Mouse (Mus musculus): Measurements from ENCODE around the gene Desi1. TPM values are rescaled to one million over a fixed set of nuclear protein-coding genes. Genes with fewer than 3 reads are reported as not detected.
A peak's percentile ranks its signal among the peaks of the same experiment; 100 is the strongest.

Desi1 gene
- 10 to 100 TPM; 86.3 to 99.3 TPM for total RNA-seq (2021)
- long read RNA-seq, transcript Desi1-205 (5 exons, 2,854 nt): minor isoform, 6 of 124 reads
- long read RNA-seq, transcript Desi1-206 (6 exons, 2,934 nt): major isoform, 44 of 124 reads
- long read RNA-seq, partial matches to known transcripts: 2 of 124 reads
- long read RNA-seq, other reads (novel, unspliced or antisense): 72 of 124 reads

GRCm38 (mm10) chr15:82033762-82034161 is at the start of gene Desi1:
TSS of gene Desi1 (minus strand) at chr15:82033862.
- DNase-seq (ENCODE audit: low spot score in 2 of 2): no peak

GRCm38 (mm10) chr15:82081161-82081560 is 47.5 kb upstream of the Desi1 start:
- peak; percentile 43 to 59 for DNase-seq (ENCODE audit: low spot score in 2 of 2)

- no peak for DNase-seq (ENCODE audit: low spot score in 2 of 2)
Observed at GRCm38 (mm10) chr15:82079883-82080282, 46.2 kb upstream of the Desi1 start.

- no peak for DNase-seq (ENCODE audit: low spot score in 2 of 2)
Observed at GRCm38 (mm10) chr15:82073490-82073889, 39.8 kb upstream of the Desi1 start.

GRCm38 (mm10) chr15:82071816-82072469 is 38.3 kb upstream of the Desi1 start:
- no peak for DNase-seq (ENCODE audit: low spot score in 2 of 2)

- DNase-seq (ENCODE audit: low spot score in 2 of 2): no peak
Observed at GRCm38 (mm10) chr15:82069898-82070297, 36.2 kb upstream of the Desi1 start, which contains the start of gene Mei1. TSS of gene Mei1 (plus strand) at chr15:82069996.

GRCm38 (mm10) chr15:82065511-82065910 is 31.8 kb upstream of the Desi1 start:
- peak; percentile 78 to 82 for DNase-seq (ENCODE audit: low spot score in 2 of 2)

- DNase-seq (ENCODE audit: low spot score in 2 of 2): no peak
Observed at GRCm38 (mm10) chr15:82063909-82064308, 30.2 kb upstream of the Desi1 start.

- DNase-seq (ENCODE audit: low spot score in 2 of 2): no peak
Observed at GRCm38 (mm10) chr15:82058719-82059201, 25.1 kb upstream of the Desi1 start, which contains the start of gene 4930407I10Rik. TSS of gene 4930407I10Rik (plus strand) at chr15:82059151.

- DNase-seq (ENCODE audit: low spot score in 2 of 2): no peak
Observed at GRCm38 (mm10) chr15:82052544-82052943, 18.9 kb upstream of the Desi1 start.

- DNase-seq (ENCODE audit: low spot score in 2 of 2): peak; percentile 93 to 94
Observed at GRCm38 (mm10) chr15:82047080-82047883, 13.6 kb upstream of the Desi1 start, which contains the start of gene Snu13. TSS of gene Snu13 (minus strand) at chr15:82047598.

- DNase-seq (ENCODE audit: low spot score in 2 of 2): peak in 1 of 2 experiments; percentile 24
Observed at GRCm38 (mm10) chr15:82046246-82046891, 12.7 kb upstream of the Desi1 start.

GRCm38 (mm10) chr15:82044166-82044784 is 10.6 kb upstream of the Desi1 start:
- DNase-seq (ENCODE audit: low spot score in 2 of 2): no peak

GRCm38 (mm10) chr15:82040650-82041049 is 7.0 kb upstream of the Desi1 start:
- DNase-seq (ENCODE audit: low spot score in 2 of 2): peak; percentile 37 to 48

GRCm38 (mm10) chr15:82035904-82036689 is 2.4 kb upstream of the Desi1 start:
- peak in 1 of 2 experiments; percentile 43 for DNase-seq (ENCODE audit: low spot score in 2 of 2)

- no peak for DNase-seq (ENCODE audit: low spot score in 2 of 2)
Observed at GRCm38 (mm10) chr15:82032386-82032785, 1.3 kb downstream of the Desi1 start.

GRCm38 (mm10) chr15:82027726-82028125 is 5.9 kb downstream of the Desi1 start:
- DNase-seq (ENCODE audit: low spot score in 2 of 2): no peak

GRCm38 (mm10) chr15:82027276-82027675 is 6.4 kb downstream of the Desi1 start:
- DNase-seq (ENCODE audit: low spot score in 2 of 2): no peak

- DNase-seq (ENCODE audit: low spot score in 2 of 2): no peak
Observed at GRCm38 (mm10) chr15:82023965-82024635, 9.6 kb downstream of the Desi1 start.

Data from layer of hippocampus, postnatal 10 days (tissue).